Mouse (Mus musculus) brain, embryonic 14.5 days (tissue): Measurements from ENCODE around the gene Zfx.

Experiments used
- CTCF ChIP-seq: fragments of 200-500 bp; IDR thresholded peaks from 2 replicates; pipeline ENCODE4 v1.5.1; 2012; ENCODE audit warnings: inconsistent platforms, mild to moderate bottlenecking, moderate library complexity, borderline replicate concordance; ENCODE audit not compliant: insufficient read depth, insufficient read length; ENCODE audit errors: extremely low read depth
- POLR2A ChIP-seq: fragments of 200-500 bp; IDR thresholded peaks from 2 replicates; pipeline ENCODE4 v1.6.1; 2012; ENCODE audit warnings: mild to moderate bottlenecking, inconsistent platforms, borderline replicate concordance; ENCODE audit not compliant: poor library complexity, insufficient read depth, insufficient read length, severe bottlenecking; ENCODE audit errors: extremely low read depth

GRCm38 (mm10) chrX:94115882-94116281 lies 7.6 kb downstream of the Zfx start:
- TF ChIP-seq POLR2A (no peak), CTCF (no peak)
